Mouse (Mus musculus) adrenal gland, postnatal 10 days (tissue): ENCODE results near the gene Ulk4. TPM values are rescaled to one million over a fixed set of nuclear protein-coding genes. Genes with fewer than 3 reads are reported as not detected.

Experiments
- DNase-seq: peaks from one replicate; pipeline ENCODE4 v3.0.0; 2021; ENCODE audit warnings: mixed read lengths
- total RNA-seq, 2 experiments: library from RNA; stranded (reverse); gene quantifications; 2 replicates each; pipeline ENCODE4 v1.2.3; 2021

The Ulk4 gene
- total RNA-seq, 2 experiments from 2014 or later, result 1.6 to 3.5 TPM

- DNase-seq, result no peak
Observed at GRCm38 (mm10) chr9:121192601-121193370, 84.2 kb downstream of the Ulk4 start.

GRCm38 (mm10) chr9:121187811-121188210, 89.2 kb downstream of the Ulk4 start:
- DNase-seq, result no peak

GRCm38 (mm10) chr9:121185796-121186195, 91.2 kb downstream of the Ulk4 start:
- DNase-seq, result no peak

- no peak for DNase-seq
Observed at GRCm38 (mm10) chr9:121176350-121176749, 100.6 kb downstream of the Ulk4 start.

- no peak for DNase-seq
Observed at GRCm38 (mm10) chr9:121175201-121175600, 101.8 kb downstream of the Ulk4 start.

GRCm38 (mm10) chr9:121172123-121172522, 104.9 kb downstream of the Ulk4 start:
- DNase-seq, result no peak

GRCm38 (mm10) chr9:121171609-121172008, 105.4 kb downstream of the Ulk4 start:
- no peak for DNase-seq

- no peak for DNase-seq
Observed at GRCm38 (mm10) chr9:121164607-121165006, 112.4 kb downstream of the Ulk4 start.

- DNase-seq, result peak; percentile 46
Observed at GRCm38 (mm10) chr9:121162789-121163188, 114.2 kb downstream of the Ulk4 start.

GRCm38 (mm10) chr9:121161818-121162565, 115.0 kb downstream of the Ulk4 start:
- no peak for DNase-seq

GRCm38 (mm10) chr9:121156253-121156831, 120.7 kb downstream of the Ulk4 start:
- no peak for DNase-seq

GRCm38 (mm10) chr9:121153276-121153675, 123.7 kb downstream of the Ulk4 start:
- DNase-seq, result no peak

GRCm38 (mm10) chr9:121148602-121149001, 128.4 kb downstream of the Ulk4 start:
- DNase-seq, result peak; percentile 22

- DNase-seq, result no peak
Observed at GRCm38 (mm10) chr9:121143208-121143607, 133.8 kb downstream of the Ulk4 start.

- DNase-seq, result no peak
Observed at GRCm38 (mm10) chr9:121132549-121132948, 144.4 kb downstream of the Ulk4 start.

- DNase-seq, result no peak
Observed at GRCm38 (mm10) chr9:121129533-121129932, 147.5 kb downstream of the Ulk4 start.

GRCm38 (mm10) chr9:121128934-121129333, 148.1 kb downstream of the Ulk4 start:
- no peak for DNase-seq

GRCm38 (mm10) chr9:121127025-121127424, 150.0 kb downstream of the Ulk4 start:
- no peak for DNase-seq

GRCm38 (mm10) chr9:121124705-121125104, 152.3 kb downstream of the Ulk4 start:
- no peak for DNase-seq

GRCm38 (mm10) chr9:121122039-121122438, 155.0 kb downstream of the Ulk4 start:
- no peak for DNase-seq

- DNase-seq, result peak; percentile 17
Observed at GRCm38 (mm10) chr9:121117936-121118335, 159.1 kb downstream of the Ulk4 start.

GRCm38 (mm10) chr9:121112131-121112530, 164.9 kb downstream of the Ulk4 start:
- no peak for DNase-seq

- peak; percentile 85 for DNase-seq
Observed at GRCm38 (mm10) chr9:121108110-121108509, 168.9 kb downstream of the Ulk4 start.
